Mouse (Mus musculus) neural tube, embryonic 11.5 days (tissue): Measurements from ENCODE around the gene Fut8. TPM values are rescaled to one million over a fixed set of nuclear protein-coding genes. Genes with fewer than 3 reads are reported as not detected.

ENCODE experiments used
- ATAC-seq: fragments of 200-750 bp; cut with Nextera tagmentation; 2 replicates; pipeline ENCODE4 v1.8.0; 2017; ENCODE audit warnings: moderate number of reproducible peaks, mild to moderate bottlenecking, moderate TSS enrichment, moderate library complexity; ENCODE audit not compliant: insufficient read depth, low FRiP score, low TSS enrichment
- DNase-seq: peaks from one replicate; pipeline ENCODE4 v3.0.0-alpha.2; 2015; ENCODE audit warnings: low spot score
- H3K27ac ChIP-seq: fragments of 300-500 bp; sonication (generic); 2 replicates; pipeline ENCODE4 v1.5.1; 2014; ENCODE audit warnings: low read depth, mild to moderate bottlenecking, low read length
- H3K27me3 ChIP-seq: fragments of 300-500 bp; sonication (generic); 2 replicates; pipeline ENCODE4 v1.6.1; 2014; ENCODE audit warnings: mild to moderate bottlenecking, low read length, mixed read lengths; ENCODE audit not compliant: control insufficient read depth, insufficient read depth
- H3K36me3 ChIP-seq: fragments of 300-500 bp; sonication (generic); 2 replicates; pipeline ENCODE4 v1.6.1; 2014; ENCODE audit warnings: mild to moderate bottlenecking, low read length, moderate library complexity, mixed read lengths; ENCODE audit not compliant: control insufficient read depth, insufficient read depth
- H3K4me1 ChIP-seq: fragments of 300-500 bp; sonication (generic); 2 replicates; pipeline ENCODE4 v1.6.1; 2014; ENCODE audit warnings: low read length, mixed read lengths; ENCODE audit not compliant: control insufficient read depth, insufficient read depth
- H3K4me2 ChIP-seq: fragments of 300-500 bp; sonication (generic); 2 replicates; pipeline ENCODE4 v1.6.1; 2014; ENCODE audit warnings: low read depth, mild to moderate bottlenecking, moderate library complexity
- H3K4me3 ChIP-seq: fragments of 300-500 bp; sonication (generic); 2 replicates; pipeline ENCODE4 v1.5.1; 2014; ENCODE audit warnings: low read depth, low read length
- H3K9ac ChIP-seq: fragments of 300-500 bp; sonication (generic); 2 replicates; pipeline ENCODE4 v1.6.1; 2014; ENCODE audit warnings: mild to moderate bottlenecking, low read length
- H3K9me3 ChIP-seq: fragments of 300-500 bp; sonication (generic); 2 replicates; pipeline ENCODE4 v1.6.1; 2016; ENCODE audit warnings: low read length; ENCODE audit not compliant: control insufficient read depth
- WGBS: fragments of 180-500 bp; shearing (Covaris S2); extraction: QIAGEN DNeasy Blood & Tissue Kit; methylation state at CpG from one replicate; pipeline ENCODE4 v1.1.7; 2014; 5-methylcytosine and 5-hydroxymethylcytosine counted together
- polyA plus RNA-seq: library from polyadenylated mRNA; unstranded; fragments of >200 nt; fragmentation: Nextera tagmentation; extraction: Ambion mirVana; gene quantifications from 2 replicates; pipeline ENCODE4 v1.2.1, GENCODE M21; 2014

Fut8 gene
- polyA plus RNA-seq, 1 experiment from 2014 or later = 36.7 TPM

- Histone ChIP-seq H3K27ac (no peak overlapping the region), H3K9me3 (no peaks in the 10 kb centered on the region), H3K4me2 (no peak overlapping the region), H3K27me3 (no peaks in the 10 kb centered on the region), H3K4me1 (no peaks in the 10 kb centered on the region), H3K36me3 (no peaks in the 10 kb centered on the region), H3K4me3 (no peak overlapping the region), H3K9ac (no peak overlapping the region)
- 86% methylated on average over 6 of the region's 6 CpGs for WGBS
- DNase-seq (no peak), ATAC-seq (no peak)
Observed at GRCm38 (mm10) chr12:77213896-77214564, 23.9 kb upstream of the Fut8 start.

- H3K9ac ChIP-seq = no peak overlapping the region
- no peaks in the 10 kb centered on the region for H3K9me3 ChIP-seq
- H3K27me3 ChIP-seq = no peaks in the 10 kb centered on the region
- H3K27ac ChIP-seq = no peak overlapping the region
- DNase-seq (no peak), ATAC-seq (no peak)
- 85% methylated on average over 3 of the region's 3 CpGs for WGBS
- no peak overlapping the region for H3K4me2 ChIP-seq
- H3K4me1 ChIP-seq = no peaks in the 10 kb centered on the region
- H3K4me3 ChIP-seq = no peak overlapping the region
- no peaks in the 10 kb centered on the region for H3K36me3 ChIP-seq
Observed at GRCm38 (mm10) chr12:77214565-77214909, 23.4 kb upstream of the Fut8 start.

- H3K36me3 ChIP-seq = no peaks in the 10 kb centered on the region
- H3K27ac ChIP-seq = no peak overlapping the region
- no peak for DNase-seq
- H3K9ac ChIP-seq = no peak overlapping the region
- ATAC-seq = no peak
- no peaks in the 10 kb centered on the region for H3K4me1 ChIP-seq
- H3K27me3 ChIP-seq = no peaks in the 10 kb centered on the region
- H3K9me3 ChIP-seq = no peaks in the 10 kb centered on the region
- no peak overlapping the region for H3K4me2 ChIP-seq
- WGBS = 80% methylated on average over 11 of the region's 11 CpGs
- no peak overlapping the region for H3K4me3 ChIP-seq
Observed at GRCm38 (mm10) chr12:77216511-77217192, 21.3 kb upstream of the Fut8 start.

GRCm38 (mm10) chr12:77220616-77221015, 17.3 kb upstream of the Fut8 start:
- DNase-seq = no peak
- no peaks in the 10 kb centered on the region for H3K4me1 ChIP-seq
- H3K9ac ChIP-seq = no peak overlapping the region
- no peaks in the 10 kb centered on the region for H3K36me3 ChIP-seq
- no peak overlapping the region for H3K4me3 ChIP-seq
- H3K9me3 ChIP-seq = no peaks in the 10 kb centered on the region
- H3K4me2 ChIP-seq = no peak overlapping the region
- H3K27ac ChIP-seq = no peak overlapping the region
- no peaks in the 10 kb centered on the region for H3K27me3 ChIP-seq
- WGBS = 85% methylated on average over 5 of the region's 5 CpGs
- ATAC-seq = no peak

- no peaks in the 10 kb centered on the region for H3K27me3 ChIP-seq
- no peaks in the 10 kb centered on the region for H3K4me1 ChIP-seq
- DNase-seq = no peak
- no peaks in the 10 kb centered on the region for H3K36me3 ChIP-seq
- no peak overlapping the region for H3K4me3 ChIP-seq
- no peak for ATAC-seq
- WGBS = 87% methylated on average over 6 of the region's 6 CpGs
- no peaks in the 10 kb centered on the region for H3K9me3 ChIP-seq
- no peak overlapping the region for H3K9ac ChIP-seq
- H3K4me2 ChIP-seq = no peak overlapping the region
- H3K27ac ChIP-seq = no peak overlapping the region
Observed at GRCm38 (mm10) chr12:77222272-77222874, 15.6 kb upstream of the Fut8 start.

GRCm38 (mm10) chr12:77223595-77223994, 14.3 kb upstream of the Fut8 start:
- Histone ChIP-seq H3K27ac (no peak overlapping the region), H3K9me3 (no peaks in the 10 kb centered on the region), H3K4me3 (no peak overlapping the region), H3K36me3 (no peaks in the 10 kb centered on the region), H3K4me1 (no peaks in the 10 kb centered on the region), H3K4me2 (no peak overlapping the region), H3K9ac (no peak overlapping the region), H3K27me3 (no peaks in the 10 kb centered on the region)
- ATAC-seq (no peak), DNase-seq (no peak)
- 87% methylated on average over 3 of the region's 3 CpGs for WGBS

GRCm38 (mm10) chr12:77224121-77224520, 13.8 kb upstream of the Fut8 start:
- 91% methylated on average over 4 of the region's 4 CpGs for WGBS
- Histone ChIP-seq H3K9ac (no peak overlapping the region), H3K27ac (no peak overlapping the region), H3K9me3 (no peaks in the 10 kb centered on the region), H3K36me3 (no peaks in the 10 kb centered on the region), H3K4me2 (no peak overlapping the region), H3K27me3 (no peaks in the 10 kb centered on the region), H3K4me3 (no peak overlapping the region), H3K4me1 (no peaks in the 10 kb centered on the region)
- DNase-seq (no peak), ATAC-seq (no peak)

GRCm38 (mm10) chr12:77224891-77225290, 13.0 kb upstream of the Fut8 start:
- Histone ChIP-seq H3K27ac (no peak overlapping the region), H3K4me1 (no peaks in the 10 kb centered on the region), H3K9me3 (no peaks in the 10 kb centered on the region), H3K36me3 (no peaks in the 10 kb centered on the region), H3K4me3 (no peak overlapping the region), H3K9ac (no peak overlapping the region), H3K4me2 (no peak overlapping the region), H3K27me3 (no peaks in the 10 kb centered on the region)
- no peak for DNase-seq
- no peak for ATAC-seq
- WGBS = 74% methylated on average over 4 of the region's 4 CpGs

GRCm38 (mm10) chr12:77225727-77226126, 12.2 kb upstream of the Fut8 start:
- DNase-seq = no peak
- no peak overlapping the region for H3K4me3 ChIP-seq
- no peak for ATAC-seq
- H3K4me1 ChIP-seq = no peaks in the 10 kb centered on the region
- no peaks in the 10 kb centered on the region for H3K36me3 ChIP-seq
- no peak overlapping the region for H3K9ac ChIP-seq
- no peaks in the 10 kb centered on the region for H3K27me3 ChIP-seq
- no peak overlapping the region for H3K27ac ChIP-seq
- WGBS = 88% methylated on average over 3 of the region's 3 CpGs
- no peaks in the 10 kb centered on the region for H3K9me3 ChIP-seq
- no peak overlapping the region for H3K4me2 ChIP-seq
